ENCODE assay signal across 8 mouse cellular contexts in genomic region chr4:138972827-138973718, GRCm38 (mm10). TPM values are rescaled to one million over a fixed set of nuclear protein-coding genes. Genes with fewer than 3 reads are reported as not detected.
A peak's percentile ranks its signal among the peaks of the same experiment; 100 is the strongest.
DNase-seq lines count a peak whose midpoint lies in the region; ATAC-seq and TF ChIP-seq lines count a peak whose summit lies in the region.

TSS of gene Tmco4 (plus strand) at chr4:138972888.

- H3K27me3 ChIP-seq in intestine, embryonic 15.5 days (replicated peaks) = no peaks in the 10 kb centered on the region
- H3K27me3 ChIP-seq in limb, embryonic 10.5 days (ENCODE audit: low read depth, poor library complexity, severe bottlenecking) = no peaks in the 10 kb centered on the region
- peaks cover 13% of the 10 kb centered on the region; the same call in 1 of the 2 replicates for H3K27me3 ChIP-seq in midbrain, embryonic 10.5 days (ENCODE audit: low read depth, poor library complexity, severe bottlenecking)
- H3K27me3 ChIP-seq in small intestine, adult 2 months (ENCODE audit: control insufficient read depth, insufficient read depth, low read length) = no peaks in the 10 kb centered on the region

- ATAC-seq in intestine, embryonic 15.5 days = peak; percentile 73

- peak; percentile 78; the same call in 1 of the 2 replicates for TF ChIP-seq POLR2A in small intestine, adult 2 months (IDR thresholded peaks at IDR 0.05; ENCODE audit: low read depth, low read length)

- H3K4me2 ChIP-seq in intestine, embryonic 15.5 days (replicated peaks) = peak within 1 kb of the TSS; percentile 98

- H3K4me3 ChIP-seq in intestine, embryonic 15.5 days (replicated peaks) = peak within 1 kb of the TSS; percentile 72
- peak within 1 kb of the TSS; percentile 70 for H3K4me3 ChIP-seq in limb, embryonic 10.5 days
- peak within 1 kb of the TSS; percentile 76 for H3K4me3 ChIP-seq in midbrain, embryonic 10.5 days
- H3K4me3 ChIP-seq in small intestine, adult 2 months (ENCODE audit: low read depth, low read length) = peak within 1 kb of the TSS; percentile 82

- peaks cover 13% of the 10 kb centered on the region; the same call in 1 of the 2 replicates for H3K4me1 ChIP-seq in intestine, embryonic 15.5 days (replicated peaks)
- peaks cover 30% of the 10 kb centered on the region for H3K4me1 ChIP-seq in limb, embryonic 10.5 days
- H3K4me1 ChIP-seq in midbrain, embryonic 10.5 days = peaks cover 28% of the 10 kb centered on the region
- peaks cover 20% of the 10 kb centered on the region; the same call in 1 of the 2 replicates for H3K4me1 ChIP-seq in small intestine, adult 2 months (ENCODE audit: control insufficient read depth, insufficient read depth, insufficient read length, low read length)

- no peaks in the 10 kb centered on the region for H3K36me3 ChIP-seq in intestine, embryonic 15.5 days
- H3K36me3 ChIP-seq in limb, embryonic 10.5 days = no peaks in the 10 kb centered on the region
- no peaks in the 10 kb centered on the region for H3K36me3 ChIP-seq in midbrain, embryonic 10.5 days
- H3K36me3 ChIP-seq in small intestine, adult 2 months (ENCODE audit: control insufficient read depth, insufficient read depth, low read length) = peaks cover 3% of the 10 kb centered on the region; the same call in 1 of the 2 replicates

- DNase-seq in layer of hippocampus, adult 11-12 months (ENCODE audit: low spot score) = peak; percentile 63
- DNase-seq in layer of hippocampus, adult 9-10 months (ENCODE audit: low spot score) = no peak
- peak; percentile 31 for DNase-seq in embryo, embryonic 11.5 days (ENCODE audit: low read depth, low spot score)
- no peak for DNase-seq in gonadal fat pad, adult 2 months (ENCODE audit: low read depth)
- peak; percentile 73 for DNase-seq in limb, embryonic 10.5 days (ENCODE audit: low spot score)
- peak; percentile 65 for DNase-seq in midbrain, embryonic 10.5 days (ENCODE audit: low spot score)

- H3K27ac ChIP-seq in intestine, embryonic 15.5 days = peak within 1 kb of the TSS; percentile 96
- H3K27ac ChIP-seq in limb, embryonic 10.5 days = peak within 1 kb of the TSS; percentile 93
- H3K27ac ChIP-seq in midbrain, embryonic 10.5 days (replicated peaks) = peak within 1 kb of the TSS; percentile 89
- H3K27ac ChIP-seq in small intestine, adult 2 months (ENCODE audit: insufficient read depth, low read depth, low read length) = peak within 1 kb of the TSS; percentile 99

- under 1% methylated on average over 60 of the region's 60 CpGs for WGBS in intestine, embryonic 15.5 days
- WGBS in limb, embryonic 10.5 days = 1% methylated on average over 56 of the region's 60 CpGs
- WGBS in midbrain, embryonic 10.5 days = 1% methylated on average over 59 of the region's 60 CpGs
- WGBS in small intestine, adult 2 months = under 1% methylated on average over 58 of the region's 60 CpGs

- peak within 1 kb of the TSS; percentile 98 for H3K9ac ChIP-seq in intestine, embryonic 15.5 days

- no peaks in the 10 kb centered on the region for H3K9me3 ChIP-seq in intestine, embryonic 15.5 days
- H3K9me3 ChIP-seq in limb, embryonic 10.5 days (replicated peaks) = no peaks in the 10 kb centered on the region
- H3K9me3 ChIP-seq in midbrain, embryonic 10.5 days (replicated peaks) = no peaks in the 10 kb centered on the region

- TF ChIP-seq CTCF in small intestine, adult 2 months (IDR thresholded peaks at IDR 0.05; ENCODE audit: extremely low read depth, insufficient read length, insufficient replicate concordance, low read depth, low read length) = no peak

RNA-seq across cellular contexts. Expression of gene Tmco4, which starts in this region (rescaled TPM):
- polyA plus RNA-seq in gonadal fat pad, adult 2 months (2012; rRNA removed) = 20.7 and 21.5 TPM in 2 replicates
- polyA plus RNA-seq in intestine, embryonic 15.5 days (2015; fragmentation: Nextera tagmentation; extraction: Ambion mirVana) = 14.1 and 14.3 TPM in 2 replicates
- 1.4 and 1.9 TPM in 2 replicates for polyA plus RNA-seq in limb, embryonic 10.5 days (2016; fragmentation: Nextera tagmentation; extraction: Ambion mirVana)
- polyA plus RNA-seq in midbrain, embryonic 10.5 days (2016; fragmentation: Nextera tagmentation; extraction: Ambion mirVana) = 0.87 and 0.98 TPM in 2 replicates
- 23.2 and 34.2 TPM in 2 replicates for polyA plus RNA-seq in small intestine, adult 2 months (2012; rRNA removed)

Comparison
In these comparisons a context has a peak if more than half of its experiments do, and no peak if none do; other contexts are left out.
1. DNase-seq: peak in layer of hippocampus, adult 11-12 months (single experiment), embryo, embryonic 11.5 days (single experiment) and limb, embryonic 10.5 days (single experiment); none in layer of hippocampus, adult 9-10 months (single experiment) and gonadal fat pad, adult 2 months (single experiment).
2. Peak in DNase-seq, H3K4me3 ChIP-seq and H3K27ac ChIP-seq in midbrain, embryonic 10.5 days; RNA of the gene not detected or under 1 TPM.
3. Peak in every context shown above with its lines, with median percentiles within 50 percentile points of each other: H3K27ac ChIP-seq and H3K4me3 ChIP-seq.